Mouse (Mus musculus) ES-Bruce4 (cell line): ENCODE measurements around the gene Stam2.

Source experiments
- CTCF ChIP-seq: IDR thresholded peaks from one replicate; pipeline ENCODE4 v1.8.1; 2011; ENCODE audit warnings: low read depth, low read length
- EP300 ChIP-seq: IDR thresholded peaks from 2 replicates; pipeline ENCODE4 v1.6.1; 2011; ENCODE audit warnings: low read depth, low read length; ENCODE audit not compliant: insufficient read depth
- POLR2A ChIP-seq: IDR thresholded peaks from one replicate; pipeline ENCODE4 v1.8.1; 2011; ENCODE audit warnings: low read length; ENCODE audit not compliant: insufficient read depth

DNA sequence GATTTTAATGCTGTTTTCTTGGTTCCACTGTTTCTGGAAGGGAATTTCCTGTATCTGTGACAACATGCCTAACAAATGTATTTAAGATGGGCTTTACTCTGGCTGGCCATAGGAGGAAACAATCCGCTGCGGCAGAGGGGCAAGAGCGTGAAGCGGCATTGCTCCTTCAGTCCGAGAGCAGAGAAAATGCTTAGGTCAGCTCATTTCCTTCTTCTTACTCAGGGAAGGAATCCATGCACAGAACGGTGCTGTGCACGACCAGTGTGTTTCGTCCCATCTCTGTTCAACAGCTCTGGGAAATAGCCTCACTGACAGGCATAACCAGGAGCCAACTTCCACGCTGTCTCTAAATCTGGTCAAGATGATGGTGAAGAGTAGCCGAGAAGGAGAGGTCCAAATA, 37.9 kb upstream of the Stam2 start:
- TF ChIP-seq CTCF (no peak), EP300 (no peak), POLR2A (no peak)
